1 mouse cellular context compared by ENCODE assay signal in the genomic region with DNA sequence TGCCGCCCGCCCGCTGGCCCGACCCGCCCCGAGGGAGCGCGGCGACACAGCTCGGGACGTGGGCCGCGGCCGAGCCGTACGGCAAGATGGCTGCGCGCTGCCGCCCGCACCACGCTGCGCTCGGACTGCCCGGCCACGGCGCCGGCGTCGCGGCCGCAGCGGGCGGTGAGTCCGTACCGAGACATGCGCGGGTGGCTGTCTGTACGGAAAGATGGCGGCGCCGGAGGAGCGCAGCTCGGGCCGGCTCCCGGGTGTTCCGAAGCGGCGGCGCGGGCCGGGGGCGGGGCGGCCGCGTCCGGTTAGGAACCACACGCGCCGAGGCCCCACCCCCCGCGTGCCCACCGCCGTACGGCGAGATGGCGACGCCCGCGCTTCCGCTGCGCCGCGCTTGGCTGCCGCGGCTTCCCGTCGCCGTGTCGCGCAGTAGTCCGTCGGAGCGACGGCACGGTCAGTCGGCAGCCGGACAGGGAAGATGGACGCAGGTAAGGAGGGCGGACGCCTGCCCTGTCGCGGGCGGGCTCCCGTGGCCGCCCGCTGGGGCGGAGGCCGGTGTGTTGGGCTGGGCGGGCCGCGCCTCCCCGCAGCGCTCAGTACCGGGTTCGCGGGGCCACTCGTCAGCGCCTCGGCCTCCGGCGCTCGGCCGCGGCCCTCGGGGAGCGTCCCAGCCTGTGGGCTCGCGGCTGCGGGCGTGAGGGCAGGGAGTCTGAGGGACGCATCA.
TF ChIP-seq lines count a peak whose summit lies in the region.

A gene (minus strand): TSS at position 292 of the 718 bp plus-strand sequence.

TF ChIP-seq in CH12.LX, 34 proteins besides CTCF, POLR2A, EP300 and RAD21 (continued from another document):
- TF ChIP-seq ETS1 (conservative IDR thresholded peaks at IDR 0.05; ENCODE audit: low read depth, low read length) (no peak), TCF12 (IDR thresholded peaks at IDR 0.05; ENCODE audit: low read depth, low read length) (0 out of 2 replicates have a peak, but pooled peaks have one; percentile 33), MAFK (IDR thresholded peaks at IDR 0.05; ENCODE audit: insufficient replicate concordance, low read length) (no peak), RCOR1 (conservative IDR thresholded peaks at IDR 0.05; ENCODE audit: low read depth, low read length) (no peak), ZKSCAN1 (IDR thresholded peaks at IDR 0.05; ENCODE audit: borderline replicate concordance, low read depth, low read length) (no peak), BHLHE40 (IDR thresholded peaks at IDR 0.05; ENCODE audit: low read depth, low read length) (peak; percentile 80), NRF1 (IDR thresholded peaks at IDR 0.05; ENCODE audit: low read depth, low read length) (peak; percentile 79), ZNF384 (IDR thresholded peaks at IDR 0.05; ENCODE audit: low read depth, low read length) (no peak), PAX5 (IDR thresholded peaks at IDR 0.05; ENCODE audit: low read length) (no peak), USF1 (IDR thresholded peaks at IDR 0.05; ENCODE audit: low read depth, low read length) (no peak), IRF4 (IDR thresholded peaks at IDR 0.05; ENCODE audit: low read depth, low read length) (peak; percentile 15; the same call in 1 of the 2 replicates), JUND (conservative IDR thresholded peaks at IDR 0.05; ENCODE audit: low read depth, low read length) (no peak), TBP (conservative IDR thresholded peaks at IDR 0.05; ENCODE audit: low read depth, low read length) (0 out of 2 replicates have a peak, but pooled peaks have one; percentile 12), UBTF (IDR thresholded peaks at IDR 0.05; ENCODE audit: low read depth, low read length) (peak; percentile 14), SIN3A (IDR thresholded peaks at IDR 0.05; ENCODE audit: low read length) (no peak), MXI1 (IDR thresholded peaks at IDR 0.05; ENCODE audit: low read depth, low read length) (peak; percentile 82), HCFC1 (IDR thresholded peaks at IDR 0.05; ENCODE audit: low read depth, low read length) (peak; percentile 82), ELF1 (IDR thresholded peaks at IDR 0.05; ENCODE audit: low read depth, low read length) (peak; percentile 87), MAZ (IDR thresholded peaks at IDR 0.05; ENCODE audit: low read depth, low read length) (no peak), ZC3H11A (IDR thresholded peaks at IDR 0.05; ENCODE audit: low read depth, low read length) (no peak), ZMIZ1 (IDR thresholded peaks at IDR 0.05; ENCODE audit: low read depth, low read length) (peak; percentile 70), POLR2AphosphoS2 (IDR thresholded peaks at IDR 0.05; ENCODE audit: low read depth, low read length) (no peak), CHD1 (IDR thresholded peaks at IDR 0.05; ENCODE audit: low read depth, low read length) (no peak)
